Mouse (Mus musculus) lung, adult 2 months (tissue): ENCODE results near the gene Dock4. TPM values are rescaled to one million over a fixed set of nuclear protein-coding genes. Genes with fewer than 3 reads are reported as not detected.

Source experiments
- DNase-seq: peaks from one replicate; pipeline ENCODE4 v3.0.0; 2022
- H3K4me1 ChIP-seq: fragments of 200-500 bp; 2 replicates; pipeline ENCODE4 v1.6.1; 2011; ENCODE audit warnings: low read length; ENCODE audit not compliant: control insufficient read depth, insufficient read depth
- H3K4me3 ChIP-seq: fragments of 200-500 bp; replicated peaks from 2 replicates; pipeline ENCODE3; 2011; ENCODE audit warnings: low read depth, mild to moderate bottlenecking, control low read depth, low read length; ENCODE audit errors: extremely low read depth
- CTCF ChIP-seq: fragments of 200-500 bp; IDR thresholded peaks from 2 replicates; pipeline ENCODE4 v1.5.1; 2011; ENCODE audit warnings: mild to moderate bottlenecking, low read length, control low read depth; ENCODE audit not compliant: insufficient read depth
- POLR2A ChIP-seq: fragments of 200-500 bp; IDR thresholded peaks from 2 replicates; pipeline ENCODE4 v1.6.1; 2011; ENCODE audit warnings: low read depth, mild to moderate bottlenecking, control low read depth, low read length, borderline replicate concordance; ENCODE audit errors: extremely low read depth
- WGBS: fragments of 180-500 bp; shearing (Covaris S2); methylation state at CpG from one replicate; pipeline ENCODE4 v1.1.7; 2018; 5-methylcytosine and 5-hydroxymethylcytosine counted together
- polyA plus RNA-seq: library from polyadenylated mRNA; depleted of rRNA; stranded (reverse); fragments of >200 nt; gene quantifications from 2 replicates; pipeline ENCODE4 v1.2.3, GENCODE M21; 2012

Dock4 gene
- polyA plus RNA-seq, 1 experiment, result 21.9 TPM

- Histone ChIP-seq H3K4me3 (no peak overlapping the region), H3K4me1 (no peaks in the 10 kb centered on the region)
- DNase-seq, result no peak
- WGBS, result 68% methylated on average over 5 of the region's 5 CpGs
- no peak for TF ChIP-seq CTCF
- TF ChIP-seq POLR2A, result no peak
Measured at GRCm38 (mm10) chr12:40702233-40702792, 256.6 kb downstream of the Dock4 start.

GRCm38 (mm10) chr12:40704296-40704695, 258.5 kb downstream of the Dock4 start:
- TF ChIP-seq CTCF (no peak), POLR2A (no peak)
- no peak for DNase-seq
- no peak overlapping the region for H3K4me3 ChIP-seq
- WGBS, result 65% methylated on average over 5 of the region's 5 CpGs
- H3K4me1 ChIP-seq, result no peaks in the 10 kb centered on the region

- 74% methylated on average over 1 of the region's 1 CpGs for WGBS
- Histone ChIP-seq H3K4me1 (no peaks in the 10 kb centered on the region), H3K4me3 (no peak overlapping the region)
- TF ChIP-seq POLR2A, result no peak
- no peak for TF ChIP-seq CTCF
- no peak for DNase-seq
Measured at GRCm38 (mm10) chr12:40707108-40707507, 261.4 kb downstream of the Dock4 start.

- H3K4me3 ChIP-seq, result no peak overlapping the region
- no peaks in the 10 kb centered on the region for H3K4me1 ChIP-seq
- WGBS, result 69% methylated on average over 2 of the region's 2 CpGs
- TF ChIP-seq POLR2A, result no peak
- TF ChIP-seq CTCF, result no peak
- no peak for DNase-seq
Measured at GRCm38 (mm10) chr12:40709094-40709493, 263.3 kb downstream of the Dock4 start.

GRCm38 (mm10) chr12:40712235-40712634, 266.5 kb downstream of the Dock4 start:
- Histone ChIP-seq H3K4me1 (no peaks in the 10 kb centered on the region), H3K4me3 (no peak overlapping the region)
- TF ChIP-seq POLR2A (no peak), CTCF (no peak)
- 77% methylated on average over 3 of the region's 3 CpGs for whole genome bisulfite sequencing
- DNase-seq, result no peak

- DNase-seq, result no peak
- TF ChIP-seq CTCF (no peak), POLR2A (no peak)
- WGBS, result 67% methylated on average over 5 of the region's 5 CpGs
- H3K4me1 ChIP-seq, result no peaks in the 10 kb centered on the region
- no peak overlapping the region for H3K4me3 ChIP-seq
Measured at GRCm38 (mm10) chr12:40714288-40714687, 268.5 kb downstream of the Dock4 start.

GRCm38 (mm10) chr12:40715174-40715573, 269.4 kb downstream of the Dock4 start:
- H3K4me1 ChIP-seq, result no peaks in the 10 kb centered on the region
- TF ChIP-seq CTCF, result no peak
- no peak for TF ChIP-seq POLR2A
- 87% methylated on average over 2 of the region's 2 CpGs for WGBS

GRCm38 (mm10) chr12:40728373-40728772, 282.6 kb downstream of the Dock4 start:
- WGBS, result 83% methylated on average over 2 of the region's 2 CpGs
- no peak for DNase-seq
- TF ChIP-seq CTCF, result no peak
- no peak for TF ChIP-seq POLR2A
- Histone ChIP-seq H3K4me3 (no peak overlapping the region), H3K4me1 (peaks cover 2% of the 10 kb centered on the region)

More at GRCm38 (mm10) chr12:40715174-40715573, 269.4 kb downstream of the Dock4 start:
- DNase-seq, result no peak
- H3K4me3 ChIP-seq, result no peak overlapping the region

- no peak for DNase-seq
- peaks cover 2% of the 10 kb centered on the region for H3K4me1 ChIP-seq
- WGBS, result 75% methylated on average over 3 of the region's 3 CpGs
- H3K4me3 ChIP-seq, result no peak overlapping the region
- TF ChIP-seq POLR2A (no peak), CTCF (no peak)
Measured at GRCm38 (mm10) chr12:40730756-40731155, 285.0 kb downstream of the Dock4 start.

- H3K4me3 ChIP-seq, result no peak overlapping the region
- no peak for DNase-seq
- TF ChIP-seq CTCF, result no peak
- no peak for TF ChIP-seq POLR2A
- no peaks in the 10 kb centered on the region for H3K4me1 ChIP-seq
- 82% methylated on average over 7 of the region's 7 CpGs for WGBS
Measured at GRCm38 (mm10) chr12:40745501-40745900, 299.7 kb downstream of the Dock4 start.

GRCm38 (mm10) chr12:40746081-40746480, 300.3 kb downstream of the Dock4 start:
- no peaks in the 10 kb centered on the region for H3K4me1 ChIP-seq
- 0 out of 2 replicates have a peak, but pooled peaks have one; percentile 9 for TF ChIP-seq CTCF
- TF ChIP-seq POLR2A, result no peak
- WGBS, result 66% methylated on average over 3 of the region's 3 CpGs
- no peak for DNase-seq
- no peak overlapping the region for H3K4me3 ChIP-seq
